Mouse (Mus musculus): ENCODE results near the gene Ccdc155.

The Ccdc155 gene

DNA sequence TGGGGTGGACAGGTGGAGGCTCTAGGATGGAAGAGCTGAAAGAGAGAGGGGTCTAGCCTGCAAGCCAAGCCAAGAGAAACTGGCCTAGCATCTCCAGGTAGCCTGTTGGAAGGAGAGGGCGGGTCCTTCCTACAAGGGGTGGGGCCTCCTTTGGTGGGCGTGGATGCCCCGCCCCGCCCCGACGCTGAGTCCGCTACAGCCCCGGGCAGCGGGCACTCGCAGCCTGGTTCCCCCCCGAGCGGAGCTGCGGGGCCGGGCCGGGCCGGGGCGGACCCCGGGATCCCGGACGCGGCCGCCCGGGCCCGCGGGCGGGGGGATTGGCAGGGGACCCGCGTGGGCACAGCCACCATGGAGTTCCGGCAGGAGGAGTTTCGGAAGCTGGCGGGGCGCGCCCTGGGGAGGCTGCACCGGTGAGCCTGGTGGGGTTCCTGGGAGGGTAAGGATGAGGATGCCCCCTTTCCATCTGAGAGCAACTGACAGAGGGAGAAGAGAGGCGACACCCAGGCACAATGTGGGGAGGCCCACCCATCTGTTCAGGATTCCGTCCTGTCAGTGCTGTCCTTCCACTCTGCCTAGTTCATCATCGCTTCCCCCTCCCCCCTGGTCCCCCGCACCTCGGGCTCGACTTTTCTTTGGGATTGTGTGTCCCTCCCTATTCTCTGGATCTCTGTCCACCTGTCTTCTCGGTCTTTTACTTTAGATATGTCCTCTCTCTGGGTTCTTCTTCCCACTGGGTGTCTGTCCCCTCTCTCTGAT, 40.8 kb downstream of the Ccdc155 start, which contains the start of gene Slc17a7:
Slc17a7 (plus strand) TSS at position 215 of the 756 bp plus-strand sequence.
- no peak for DNase-seq (ENCODE audit: low read depth)

DNA sequence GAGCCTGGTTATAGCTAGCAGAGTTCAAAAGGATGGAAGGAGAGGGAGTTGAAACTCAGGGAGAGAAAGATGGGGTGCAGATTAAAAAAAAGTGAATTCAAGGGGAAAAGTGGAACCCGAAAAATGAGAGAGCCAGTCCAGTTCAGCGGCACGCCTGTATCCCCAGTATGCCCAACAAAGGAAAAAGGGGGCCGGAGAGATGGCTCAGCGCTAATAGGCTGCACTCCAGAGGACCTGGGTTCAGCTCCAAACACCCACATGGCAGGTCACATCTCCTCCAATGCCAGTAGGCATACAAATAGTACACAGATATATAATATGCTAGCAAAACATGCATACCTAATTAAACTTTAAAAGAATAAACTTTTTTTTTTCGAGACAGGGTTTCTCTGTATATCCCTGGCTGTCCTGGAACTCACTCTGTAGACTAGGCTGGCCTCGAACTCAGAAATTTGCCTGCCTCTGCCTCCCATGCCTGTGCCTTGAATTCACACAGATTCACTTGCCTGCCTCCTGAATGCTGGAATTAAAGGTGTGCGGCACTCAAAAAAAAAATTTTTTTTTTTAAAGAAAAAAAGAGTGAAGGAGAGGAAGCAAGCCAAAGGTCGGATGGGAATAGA, 41.6 kb downstream of the Ccdc155 start:
- no peak for DNase-seq (ENCODE audit: low read depth)

DNA sequence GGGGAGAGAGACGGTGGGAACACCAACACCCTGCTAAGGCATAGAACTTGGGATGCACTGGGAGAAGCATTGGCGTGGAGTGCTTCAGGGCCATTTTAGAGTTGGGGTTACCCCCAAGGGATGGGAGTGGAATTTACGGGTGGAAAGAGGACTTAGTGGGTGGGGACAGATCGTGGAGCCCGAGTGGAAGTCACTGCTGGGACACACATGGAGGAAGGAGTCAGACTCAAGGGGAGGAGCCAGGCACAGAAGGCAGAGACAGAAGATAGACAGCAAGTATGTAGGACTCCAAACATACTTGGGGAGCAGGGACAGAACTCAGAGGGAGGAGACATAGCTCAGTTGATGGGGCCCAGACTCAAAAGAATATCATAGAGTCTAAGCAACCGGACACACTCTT, 42.1 kb downstream of the Ccdc155 start:
- no peak for DNase-seq (ENCODE audit: low read depth)

DNA sequence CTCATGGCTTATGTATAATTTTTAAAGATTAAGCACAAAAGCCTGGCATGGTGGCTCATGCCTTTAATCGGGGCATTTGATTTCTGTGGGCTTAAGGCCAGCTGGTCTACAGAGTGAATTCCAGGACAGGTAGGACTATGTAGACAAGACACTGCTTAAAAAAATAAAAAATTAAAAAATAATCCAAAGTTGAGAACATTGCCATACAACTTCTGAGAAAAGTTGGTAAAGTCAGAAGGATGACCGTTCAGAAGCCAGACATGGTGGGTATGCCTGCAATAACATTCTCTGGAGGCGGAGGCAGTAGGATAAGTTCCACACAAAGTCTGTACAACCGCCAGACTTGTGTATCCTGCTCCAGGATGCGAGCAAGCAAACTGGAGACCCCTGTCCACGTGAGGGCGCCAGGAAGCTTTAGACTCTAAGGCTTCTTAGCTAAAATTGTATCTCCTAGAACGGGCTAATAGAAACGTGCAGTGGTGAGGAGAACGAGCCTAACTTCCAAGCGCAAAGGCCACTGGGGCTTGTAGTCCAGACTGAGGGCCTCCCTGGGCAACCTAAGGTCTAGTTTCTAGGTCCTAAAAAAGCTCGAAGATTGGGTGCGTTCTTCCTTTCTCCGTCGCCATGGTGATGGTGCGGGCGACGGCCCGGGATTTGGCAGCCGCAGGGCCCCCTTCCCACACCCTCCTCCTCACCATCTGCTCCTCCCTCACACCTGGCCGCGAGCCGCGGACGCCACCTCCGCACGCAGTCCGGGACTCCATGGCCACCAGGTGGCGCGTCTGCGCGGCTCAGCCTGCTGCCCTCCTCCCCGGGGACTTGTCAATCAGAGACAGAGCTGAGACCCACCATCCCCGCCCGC, 42.8 kb downstream of the Ccdc155 start:
- peak; percentile 95 for DNase-seq (ENCODE audit: low read depth)

DNA sequence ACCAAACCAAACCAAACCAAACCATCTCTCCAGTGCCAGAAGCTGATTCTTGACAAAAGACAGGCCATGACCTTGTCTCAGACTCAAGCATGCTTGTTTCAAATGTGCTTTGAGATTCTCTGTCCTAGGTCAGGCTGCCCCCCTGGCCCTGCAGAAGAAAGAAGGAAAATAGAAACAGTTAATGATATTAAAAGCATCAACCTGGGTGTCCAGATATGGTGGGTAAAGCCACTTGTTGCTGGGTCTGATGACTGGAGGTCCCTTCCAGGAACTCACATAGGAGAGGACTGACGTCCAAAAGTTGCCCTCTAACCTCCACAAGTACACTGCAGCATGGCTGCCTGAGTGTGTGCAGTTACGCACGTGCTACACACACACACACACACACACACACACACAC, 43.8 kb downstream of the Ccdc155 start:
- no peak for DNase-seq (ENCODE audit: low read depth)

DNA sequence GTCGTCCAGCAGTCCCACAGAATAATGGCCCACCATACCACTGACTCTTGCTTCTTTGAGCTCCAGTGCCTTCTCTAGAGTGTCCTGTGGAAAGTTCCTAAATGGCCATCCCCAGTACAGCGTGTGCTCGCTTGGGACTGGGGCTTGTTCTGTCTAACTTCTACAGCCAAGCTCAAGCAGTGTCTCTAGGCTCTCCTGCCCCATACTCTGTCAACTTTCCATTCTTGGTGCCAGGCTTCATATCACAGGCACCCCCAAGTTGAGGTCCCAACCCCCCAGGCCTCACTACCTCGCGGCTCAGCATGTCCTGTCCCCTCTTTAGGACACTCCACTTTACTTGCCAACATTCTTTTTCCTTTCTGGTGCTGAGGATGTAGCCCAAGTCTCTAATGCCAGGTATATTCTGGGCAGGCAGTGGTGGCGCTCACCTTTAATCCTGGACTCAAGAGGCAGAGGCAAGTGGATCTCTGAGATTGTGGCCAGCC, 44.3 kb downstream of the Ccdc155 start:
- no peak for DNase-seq (ENCODE audit: low read depth)

DNA sequence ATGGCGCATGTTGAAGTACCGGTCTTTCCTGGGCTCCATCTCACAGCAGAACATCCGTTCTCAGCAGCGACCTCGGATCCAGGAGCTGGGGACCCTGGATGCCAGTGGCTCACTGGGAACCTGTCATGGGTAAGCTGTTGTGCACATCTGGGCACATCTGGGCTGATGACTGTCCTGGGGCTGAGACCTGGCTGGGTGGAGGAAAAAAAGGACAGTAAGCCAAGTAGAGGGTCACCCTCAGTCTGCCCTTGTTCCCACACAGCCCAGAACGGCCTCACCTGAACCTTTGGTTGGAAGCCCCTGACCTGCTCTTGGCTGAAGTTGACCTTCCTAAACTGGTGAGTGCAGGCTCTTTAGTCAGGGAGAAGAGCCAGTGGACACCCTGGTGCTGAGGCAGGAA, 45.7 kb downstream of the Ccdc155 start:
- no peak for DNase-seq (ENCODE audit: low read depth)

DNA sequence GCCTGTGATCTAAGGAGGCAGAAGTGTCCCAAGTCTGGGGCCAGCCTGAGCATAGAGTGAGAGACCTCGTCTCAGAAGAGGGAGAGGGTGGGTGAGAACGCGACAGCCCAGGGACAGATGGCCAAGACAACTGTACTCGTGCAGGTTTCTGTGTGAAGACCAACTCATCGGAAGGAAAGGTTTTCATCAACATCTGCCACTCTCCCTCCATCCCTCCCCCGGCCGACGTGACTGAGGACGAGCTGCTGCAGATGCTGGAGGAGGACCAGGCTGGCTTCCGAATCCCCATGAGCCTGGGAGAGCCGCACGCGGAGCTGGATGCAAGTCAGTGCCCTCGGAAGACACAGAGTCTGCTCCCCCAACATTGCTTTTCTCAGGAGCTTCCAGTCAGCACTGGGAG, 47.2 kb downstream of the Ccdc155 start:
- no peak for DNase-seq (ENCODE audit: low read depth)

DNA sequence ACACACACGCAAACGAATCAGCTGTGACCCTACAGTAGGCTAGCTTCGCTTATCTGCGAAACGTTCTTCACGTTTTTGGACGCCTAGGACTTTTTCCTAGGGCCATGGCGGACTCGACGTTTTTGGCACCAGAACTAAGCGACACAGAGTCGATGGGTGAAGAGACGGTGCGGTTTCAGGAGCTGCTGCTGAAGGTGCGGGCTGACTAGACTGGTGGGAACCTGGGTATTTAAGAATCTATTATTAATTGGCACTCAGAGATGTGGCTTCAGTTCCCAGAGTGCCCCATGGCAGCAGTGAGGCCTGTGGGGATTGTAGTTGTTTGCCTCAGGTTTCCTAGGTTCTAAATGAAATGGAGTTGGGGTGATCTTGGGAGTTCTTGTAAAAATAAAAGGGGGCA, 48.5 kb downstream of the Ccdc155 start:
- no peak for DNase-seq (ENCODE audit: low read depth)

DNA sequence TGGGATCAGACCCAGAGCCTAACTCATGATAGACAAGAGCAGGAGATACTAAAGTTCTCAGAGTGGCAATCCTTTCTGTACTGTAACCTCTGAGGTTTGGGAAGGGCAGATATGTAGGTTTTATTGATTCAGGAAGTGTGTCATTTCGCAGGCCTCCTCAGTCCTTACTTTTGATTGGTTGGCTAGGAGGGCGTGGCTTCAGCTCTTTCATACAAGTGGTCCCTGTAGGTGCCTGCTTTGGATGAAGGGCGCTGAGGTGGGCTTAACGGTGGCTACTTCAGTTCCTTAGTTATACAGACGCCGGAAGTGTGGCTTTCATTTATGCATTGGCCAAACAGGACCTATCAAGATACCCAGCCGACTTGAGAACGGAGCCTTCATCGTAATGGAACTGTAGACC, 49.1 kb downstream of the Ccdc155 start:
- peak; percentile 70 for DNase-seq (ENCODE audit: low read depth)

DNA sequence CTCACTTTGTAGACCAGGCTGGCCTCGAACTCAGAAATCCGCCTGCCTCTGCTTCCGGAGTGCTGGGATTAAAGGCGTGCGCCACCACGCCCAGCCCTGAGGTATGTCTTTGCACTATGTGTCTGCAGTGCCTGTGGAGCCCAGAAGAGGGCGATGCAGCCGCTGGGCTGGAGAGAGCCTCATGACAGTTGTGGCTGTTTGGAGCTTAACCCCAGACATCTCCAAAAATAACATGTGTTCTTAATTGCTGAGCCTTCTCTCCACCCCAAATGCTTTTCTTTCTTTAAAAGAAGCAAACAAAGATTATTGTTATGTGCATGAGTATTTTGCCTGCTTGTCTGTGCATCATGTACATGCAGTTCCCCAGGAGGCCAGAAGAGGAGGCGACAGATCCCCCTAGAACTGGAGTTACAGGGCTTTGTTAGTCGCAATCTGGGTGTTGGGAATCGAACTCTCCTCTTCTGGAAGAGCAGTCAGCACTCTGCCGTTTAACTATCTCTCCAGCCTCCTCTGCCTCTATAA, 49.6 kb downstream of the Ccdc155 start:
- peak; percentile 85 for DNase-seq (ENCODE audit: low read depth)

DNA sequence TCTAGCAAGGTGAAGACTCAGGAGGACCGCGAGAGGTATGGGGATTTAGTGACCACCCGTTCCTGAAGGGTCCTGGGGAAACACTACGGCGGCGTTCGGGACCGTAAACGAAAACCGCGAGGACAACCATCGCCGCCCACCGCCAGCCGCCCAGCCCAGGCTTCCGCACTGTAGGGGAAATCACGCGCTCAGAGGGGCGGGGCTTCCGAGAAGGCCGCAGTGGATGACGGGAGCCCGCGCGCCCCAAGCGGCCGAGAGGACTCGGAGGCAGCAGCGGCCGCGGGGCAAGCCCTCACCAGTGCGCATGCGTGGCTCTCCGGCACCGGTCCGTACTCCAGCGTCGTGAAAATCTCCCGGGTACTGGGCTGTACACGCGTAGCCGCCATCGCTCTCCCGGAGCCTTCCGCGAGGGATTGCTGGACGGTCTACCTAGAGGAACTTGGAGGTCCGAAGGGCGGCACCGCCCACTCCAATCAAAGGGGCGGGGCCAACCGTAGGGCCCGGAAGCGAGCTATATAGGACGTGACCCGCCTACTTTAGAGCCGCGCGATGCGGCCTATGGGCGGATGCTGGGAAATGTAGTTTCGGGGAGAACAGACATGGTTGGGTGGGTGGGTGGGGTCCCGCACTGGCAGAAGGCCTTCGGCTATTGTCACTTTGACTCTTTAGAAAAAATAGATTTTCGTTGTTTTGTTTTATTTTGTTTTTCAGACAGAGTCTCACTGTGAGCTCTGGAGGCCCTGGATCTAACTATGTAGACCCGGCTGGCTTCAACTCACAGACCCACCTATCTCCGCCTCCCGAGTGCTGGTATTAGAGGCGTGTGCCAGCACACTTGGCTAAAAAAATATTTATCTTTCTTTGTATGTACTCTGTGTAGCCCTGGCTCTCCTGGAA, 50.3 kb downstream of the Ccdc155 start, which contains the start of the genes Pih1d1 and Aldh16a1:
Pih1d1 (plus strand) TSS at position 208 of the 897 bp plus-strand sequence.
Aldh16a1 (minus strand) TSS at position 489 of the 897 bp plus-strand sequence.
- DNase-seq (ENCODE audit: low read depth): peak; percentile 96

DNA sequence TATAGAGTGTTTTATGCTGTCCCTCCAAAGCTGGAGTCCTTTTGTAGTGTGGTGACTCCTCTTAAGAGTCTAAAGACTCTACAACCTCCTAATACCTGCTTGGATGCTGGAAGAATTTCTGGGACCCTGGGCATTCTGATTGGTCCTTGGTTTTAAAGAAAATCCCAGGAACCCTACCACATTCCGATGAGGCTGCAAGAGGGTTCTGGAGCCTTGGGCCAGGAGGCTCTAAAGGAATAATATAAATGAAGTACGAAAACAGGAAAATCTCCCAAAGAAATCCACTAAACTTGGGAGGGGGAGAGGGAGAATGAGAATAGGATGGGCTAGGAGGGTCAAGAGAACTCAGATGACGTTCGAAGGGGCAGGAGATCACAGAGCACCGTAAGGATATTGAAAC, 51.1 kb downstream of the Ccdc155 start:
- no peak for DNase-seq (ENCODE audit: low read depth)

DNA sequence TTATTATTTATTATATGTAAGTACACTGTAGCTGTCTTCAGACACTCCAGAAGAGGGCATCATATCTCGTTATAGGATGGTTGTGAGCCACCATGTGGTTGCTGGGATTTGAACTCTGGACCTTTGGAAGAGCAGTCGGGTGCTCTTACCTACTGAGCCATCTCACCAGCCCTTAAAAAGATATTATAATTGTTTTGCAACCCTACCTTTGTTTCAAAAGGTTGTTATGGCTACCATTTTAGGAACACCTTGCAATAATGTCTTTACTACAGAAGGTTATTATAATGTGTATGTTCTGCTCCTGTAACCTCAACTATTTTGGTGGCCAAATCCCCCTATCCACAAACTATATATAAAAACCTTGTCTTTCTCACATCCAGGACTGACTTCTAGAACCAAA, 51.6 kb downstream of the Ccdc155 start:
- DNase-seq (ENCODE audit: low read depth): peak; percentile 25

DNA sequence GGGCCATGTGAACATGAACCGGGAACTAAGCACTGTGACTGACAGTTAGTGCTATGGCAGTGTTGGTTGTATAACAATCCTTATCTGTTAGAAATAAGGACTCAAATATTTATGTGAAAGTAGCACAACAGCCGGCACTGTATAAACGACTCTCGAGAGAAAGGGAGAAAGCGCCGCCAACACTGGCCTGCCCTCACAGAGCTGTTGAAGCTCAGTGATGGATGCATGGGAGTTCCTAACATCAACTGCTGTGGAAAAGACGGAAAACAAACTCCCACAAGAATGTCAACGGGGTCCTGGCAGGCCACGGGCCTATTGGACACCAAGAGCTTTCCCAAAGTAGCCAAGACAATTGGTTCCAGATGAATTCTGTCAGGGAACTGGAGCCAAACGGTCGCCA, 53.4 kb downstream of the Ccdc155 start:
- no peak for DNase-seq (ENCODE audit: low read depth)

DNA sequence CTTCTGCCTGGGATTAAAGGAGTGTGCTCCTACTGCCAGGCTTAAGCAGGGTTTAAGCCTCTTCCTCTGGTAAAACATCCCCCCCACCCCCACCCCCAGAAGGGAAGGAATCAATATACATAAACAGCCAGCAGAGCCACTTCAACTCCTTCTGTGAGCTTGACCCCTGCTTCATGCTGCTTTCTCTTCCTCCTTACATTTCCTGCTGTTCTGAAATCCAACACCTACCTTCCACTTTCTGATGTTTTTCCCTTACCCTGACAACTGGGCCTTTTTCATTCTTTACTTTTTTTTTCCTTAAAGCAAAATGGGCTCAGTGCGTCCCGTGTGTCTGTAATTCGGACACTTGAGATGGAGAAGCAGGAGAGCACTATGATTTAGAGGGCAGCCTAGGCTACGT, 54.4 kb downstream of the Ccdc155 start:
- peak; percentile 26 for DNase-seq (ENCODE audit: low read depth)

DNA sequence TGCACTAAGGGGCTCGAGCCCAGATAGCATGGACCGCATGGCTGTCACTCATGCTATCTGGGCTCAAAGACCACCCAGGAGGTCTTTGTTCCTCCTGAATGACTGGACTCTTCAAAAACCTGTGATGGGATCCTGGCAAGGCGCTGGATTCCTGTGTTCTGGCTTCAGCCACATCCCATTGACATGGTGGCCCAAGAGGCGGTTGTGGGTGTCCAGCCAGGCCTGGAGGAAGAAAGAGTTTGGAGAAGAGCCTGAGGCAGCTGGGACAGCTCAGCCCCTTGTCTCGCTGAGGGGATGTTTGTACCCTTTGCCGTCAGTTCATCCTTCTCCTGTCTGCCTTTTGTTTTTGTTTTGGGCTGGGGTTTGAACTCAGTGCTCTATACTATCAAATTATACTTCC, 55.1 kb downstream of the Ccdc155 start:
- no peak for DNase-seq (ENCODE audit: low read depth)

DNA sequence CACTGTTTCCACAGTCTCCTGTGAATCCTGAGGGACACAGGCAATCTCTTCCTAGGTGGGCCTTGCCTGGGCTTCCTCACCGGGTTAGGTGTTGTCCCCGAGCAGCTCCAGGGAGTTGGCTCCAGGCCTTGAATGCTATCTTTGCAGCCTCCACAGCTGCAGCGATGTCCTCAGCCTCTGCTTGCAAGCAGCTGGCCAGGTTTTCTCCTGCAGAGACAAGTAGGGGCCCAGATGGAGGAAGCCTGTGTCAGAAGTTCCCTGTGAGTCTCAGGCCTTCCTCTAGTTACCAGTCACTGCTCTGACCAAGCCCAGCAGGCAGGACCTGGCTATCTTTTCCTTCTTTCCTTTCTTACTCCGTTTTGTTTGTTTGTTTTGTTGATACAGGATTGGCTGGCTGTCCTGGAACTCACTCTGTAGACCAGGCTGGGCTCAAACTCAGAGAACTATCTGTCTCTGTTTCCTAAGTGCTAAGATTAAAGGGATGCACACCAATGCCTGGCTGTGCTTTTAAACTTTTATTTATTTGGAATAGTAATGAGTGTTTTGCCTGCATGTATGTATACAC, 56.1 kb downstream of the Ccdc155 start:
- DNase-seq (ENCODE audit: low read depth): no peak

DNA sequence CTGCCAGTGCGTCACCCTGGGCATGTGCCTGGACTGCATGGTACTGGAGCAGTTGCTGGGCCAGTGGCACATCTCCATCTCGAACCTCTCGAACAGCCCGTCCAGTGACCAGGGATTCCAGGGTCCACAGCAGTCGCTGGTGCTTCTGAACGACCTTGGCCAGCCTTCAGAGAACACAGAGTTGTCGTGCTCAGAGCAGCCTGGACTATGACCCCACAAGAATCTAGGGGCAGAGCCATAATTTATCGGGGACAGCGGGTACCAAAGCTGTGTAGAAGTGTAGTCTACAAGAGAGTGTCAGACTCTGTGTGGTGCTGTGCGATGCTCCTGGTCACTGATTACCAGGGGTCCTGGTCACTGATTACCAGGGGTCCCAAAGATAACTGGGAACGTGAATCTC, 56.8 kb downstream of the Ccdc155 start:
- DNase-seq (ENCODE audit: low read depth): no peak

DNA sequence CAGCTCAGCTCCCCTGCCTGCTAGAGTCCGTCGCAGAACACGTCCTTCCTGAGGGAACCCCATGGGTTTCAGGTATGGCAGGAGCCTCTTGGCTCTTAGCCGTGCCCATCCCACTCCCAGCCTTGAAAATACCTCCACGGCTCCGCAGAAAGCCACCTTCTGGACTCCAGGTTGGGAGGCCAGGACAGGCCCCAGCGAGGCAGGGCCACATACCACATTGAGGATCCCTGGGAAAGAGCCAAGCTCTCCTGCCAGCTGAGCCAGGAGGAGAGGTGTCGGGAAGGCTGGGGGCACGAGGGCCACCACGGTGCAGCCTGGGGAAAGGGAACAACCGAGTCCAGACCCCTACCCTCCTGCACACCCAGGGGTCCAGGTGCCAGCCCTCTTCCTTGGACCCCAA, 57.4 kb downstream of the Ccdc155 start:
- DNase-seq (ENCODE audit: low read depth): no peak

DNA sequence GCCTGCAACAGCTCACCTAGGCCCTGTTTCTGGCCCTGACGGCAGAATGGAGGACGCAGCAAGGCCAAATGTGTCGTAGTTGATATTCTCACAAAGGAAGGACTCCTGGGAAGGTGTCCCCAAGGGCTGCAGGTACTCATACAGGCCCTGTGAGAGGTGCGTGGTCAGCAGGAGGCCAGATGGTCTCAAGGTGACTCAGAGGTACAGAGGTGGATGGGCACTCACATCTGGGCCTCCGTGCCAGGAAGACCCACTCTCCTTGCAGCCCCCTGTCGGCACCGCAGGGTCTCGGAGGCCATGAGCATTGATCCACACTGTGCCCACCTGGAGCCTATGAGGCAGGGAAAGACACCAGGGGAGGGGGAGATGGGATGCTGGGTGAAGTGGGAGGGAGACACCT, 59.2 kb downstream of the Ccdc155 start:
- DNase-seq (ENCODE audit: low read depth): no peak

Data from 416B (cell line).